Mouse (Mus musculus) midbrain, postnatal 0 days (tissue): ENCODE measurements around the gene Ropn1l. TPM values are rescaled to one million over a fixed set of nuclear protein-coding genes. Genes with fewer than 3 reads are reported as not detected.

Experiments
- ATAC-seq: fragments of 200-750 bp; cut with Nextera tagmentation; 2 replicates; pipeline ENCODE4 v1.8.0; 2017; ENCODE audit warnings: moderate number of reproducible peaks, mild to moderate bottlenecking, moderate TSS enrichment, moderate library complexity; ENCODE audit not compliant: low FRiP score
- DNase-seq: peaks from one replicate; pipeline ENCODE4 v3.0.0-alpha.2; 2015; ENCODE audit warnings: low spot score
- H3K27ac ChIP-seq: fragments of 300-500 bp; sonication (generic); 2 replicates; pipeline ENCODE4 v1.5.1; 2014; ENCODE audit warnings: low read depth, mild to moderate bottlenecking, low read length, mixed read lengths
- H3K27me3 ChIP-seq: fragments of 300-500 bp; sonication (generic); 2 replicates; pipeline ENCODE4 v1.6.1; 2014; ENCODE audit warnings: low read length, control low read depth, mixed read lengths; ENCODE audit not compliant: insufficient read depth
- H3K36me3 ChIP-seq: fragments of 300-500 bp; sonication (generic); 2 replicates; pipeline ENCODE4 v1.6.1; 2014; ENCODE audit warnings: low read length, control low read depth, mixed read lengths; ENCODE audit not compliant: insufficient read depth
- H3K4me1 ChIP-seq: fragments of 300-500 bp; sonication (generic); 2 replicates; pipeline ENCODE4 v1.6.1; 2014; ENCODE audit warnings: mild to moderate bottlenecking, control low read depth, antibody characterized with exemption, low read length, mixed read lengths; ENCODE audit not compliant: insufficient read depth
- H3K4me2 ChIP-seq: fragments of 300-500 bp; sonication (generic); 2 replicates; pipeline ENCODE4 v1.6.1; 2014; ENCODE audit warnings: low read depth, mild to moderate bottlenecking, low read length, mixed read lengths; ENCODE audit not compliant: poor library complexity, severe bottlenecking
- H3K4me3 ChIP-seq: fragments of 300-500 bp; sonication (generic); 2 replicates; pipeline ENCODE4 v1.5.1; 2014; ENCODE audit warnings: low read depth, mild to moderate bottlenecking, low read length, moderate library complexity
- H3K9ac ChIP-seq: fragments of 300-500 bp; sonication (generic); replicated peaks from 2 replicates; pipeline ENCODE4 v1.6.1; 2014; ENCODE audit warnings: mild to moderate bottlenecking, low read length, moderate library complexity, mixed read lengths; ENCODE audit not compliant: poor library complexity, severe bottlenecking
- H3K9me3 ChIP-seq: fragments of 300-500 bp; sonication (generic); 2 replicates; pipeline ENCODE4 v1.6.1; 2016; ENCODE audit warnings: low read length, control low read depth
- CTCF ChIP-seq: IDR thresholded peaks from 2 replicates; pipeline ENCODE4 v1.5.1; 2016; ENCODE audit warnings: antibody characterized with exemption, mild to moderate bottlenecking
- WGBS: fragments of 180-500 bp; shearing (Covaris S2); extraction: QIAGEN DNeasy Blood & Tissue Kit; methylation state at CpG from one replicate; pipeline ENCODE4 v1.1.7; 2014; 5-methylcytosine and 5-hydroxymethylcytosine counted together
- polyA plus RNA-seq: library from polyadenylated mRNA; unstranded; fragments of >200 nt; fragmentation: Nextera tagmentation; extraction: Ambion mirVana; gene quantifications from 2 replicates; pipeline ENCODE4 v1.2.1, GENCODE M21; 2015
- total RNA-seq: library from RNA; depleted of rRNA; stranded (reverse); fragments of >200 nt; gene quantifications from 2 replicates; pipeline ENCODE4 v1.2.3, GENCODE M21; 2014

Gene Ropn1l
- total and polyA plus RNA-seq, 2 experiments from 2014 or later = 1.3 to 2.2 TPM

DNA sequence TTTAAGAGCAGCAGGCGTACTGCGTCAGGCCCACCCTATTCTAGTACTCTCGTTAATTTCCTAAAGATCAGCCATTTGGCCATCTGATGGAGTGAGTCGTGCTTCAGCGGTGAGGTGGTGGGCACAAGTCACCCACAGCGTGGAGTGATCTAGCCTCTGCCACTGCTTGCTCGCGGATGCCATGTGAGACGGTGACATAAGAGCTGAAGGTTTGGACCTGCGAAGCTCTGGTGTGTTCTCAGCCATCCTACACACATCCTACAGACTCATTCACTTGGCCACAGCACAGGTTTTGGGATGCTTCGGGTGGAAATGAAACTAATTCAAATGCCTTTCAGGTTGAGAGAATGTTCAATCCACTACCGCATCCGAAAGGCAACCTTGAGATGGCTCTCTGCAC, 54.8 kb downstream of the Ropn1l start:
- Histone ChIP-seq H3K4me1 (no peaks in the 10 kb centered on the region; the same call in 1 of the 2 replicates), H3K27ac (no peak overlapping the region), H3K9me3 (no peaks in the 10 kb centered on the region), H3K27me3 (no peaks in the 10 kb centered on the region; the same call in 1 of the 2 replicates), H3K4me3 (no peak overlapping the region), H3K9ac (no peak overlapping the region), H3K4me2 (no peak overlapping the region), H3K36me3 (no peaks in the 10 kb centered on the region)
- ATAC-seq (no peak), DNase-seq (no peak)
- WGBS = 94% methylated on average over 13 of the region's 13 CpGs
- TF ChIP-seq CTCF = no peak

DNA sequence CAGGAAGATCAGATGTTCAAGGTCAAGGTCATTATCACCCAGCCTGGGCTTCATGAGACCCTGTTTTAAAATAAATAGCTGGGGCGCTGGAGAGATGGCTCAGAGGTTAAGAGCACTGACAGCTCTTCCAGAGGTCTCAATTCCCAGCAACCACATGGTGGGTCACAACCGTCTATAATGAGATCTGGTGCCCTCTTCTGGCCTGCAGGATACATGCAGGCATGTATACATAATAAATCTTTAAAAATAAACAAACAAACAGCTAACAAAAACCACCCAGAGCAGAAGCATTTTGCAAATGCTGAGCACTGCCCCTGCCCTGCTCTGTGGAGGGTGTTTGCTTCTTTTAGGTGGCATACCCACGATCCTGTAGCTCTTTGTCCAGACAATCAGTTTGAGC, 56.2 kb downstream of the Ropn1l start:
- WGBS = 81% methylated on average over 3 of the region's 3 CpGs
- Histone ChIP-seq H3K27me3 (no peaks in the 10 kb centered on the region; the same call in 1 of the 2 replicates), H3K27ac (no peak overlapping the region), H3K9me3 (no peaks in the 10 kb centered on the region), H3K9ac (no peak overlapping the region), H3K36me3 (no peaks in the 10 kb centered on the region), H3K4me1 (no peaks in the 10 kb centered on the region; the same call in 1 of the 2 replicates), H3K4me2 (no peak overlapping the region), H3K4me3 (no peak overlapping the region)
- ATAC-seq = no peak
- DNase-seq = no peak
- peak; percentile 17 for TF ChIP-seq CTCF

DNA sequence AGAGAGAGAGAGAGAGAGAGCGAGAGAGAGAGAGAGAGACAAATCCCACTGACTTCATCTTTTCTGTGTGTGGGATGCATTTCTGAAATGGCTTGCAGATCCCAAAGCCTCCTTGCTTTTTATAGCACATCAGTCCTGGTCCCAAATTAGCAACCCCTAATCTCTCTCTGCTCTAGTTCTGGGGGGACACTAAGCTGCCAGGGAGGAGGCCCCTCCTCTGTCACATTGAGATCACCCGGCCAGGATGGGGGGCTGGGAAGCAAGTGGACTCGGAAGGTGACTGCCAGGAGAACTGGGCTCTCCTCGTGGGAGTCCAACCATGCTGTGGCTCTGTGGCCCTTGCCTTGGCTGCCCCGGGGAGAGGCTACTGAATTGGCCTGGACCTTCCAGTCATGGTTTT, 56.8 kb downstream of the Ropn1l start:
- Histone ChIP-seq H3K4me3 (no peak overlapping the region), H3K9ac (no peak overlapping the region), H3K27me3 (no peaks in the 10 kb centered on the region; the same call in 1 of the 2 replicates), H3K27ac (no peak overlapping the region), H3K9me3 (no peaks in the 10 kb centered on the region), H3K4me2 (no peak overlapping the region), H3K4me1 (no peaks in the 10 kb centered on the region; the same call in 1 of the 2 replicates), H3K36me3 (no peaks in the 10 kb centered on the region)
- 82% methylated on average over 5 of the region's 5 CpGs for WGBS
- no peak for DNase-seq
- TF ChIP-seq CTCF = no peak
- ATAC-seq = no peak

DNA sequence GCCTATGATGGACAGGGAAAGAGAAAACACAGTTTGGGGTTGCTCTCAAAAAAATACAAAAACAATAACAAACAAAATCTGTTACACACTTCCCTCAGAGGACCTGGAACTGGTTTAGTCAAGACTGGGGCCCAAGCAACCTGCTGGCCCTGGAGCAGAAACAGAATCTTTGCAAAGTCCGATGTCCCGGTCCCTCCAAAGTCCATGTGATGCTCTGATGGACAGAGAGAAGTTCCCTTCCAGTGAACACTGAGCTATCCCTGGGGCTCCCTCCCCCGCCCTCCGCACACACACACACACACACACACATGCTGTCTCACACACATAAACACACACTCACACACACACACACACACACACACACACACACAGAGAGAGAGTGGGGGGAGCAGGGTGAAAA, 57.6 kb downstream of the Ropn1l start:
- H3K9ac ChIP-seq = no peak overlapping the region
- DNase-seq (no peak), ATAC-seq (no peak)
- H3K9me3 ChIP-seq = no peaks in the 10 kb centered on the region
- H3K4me3 ChIP-seq = no peak overlapping the region
- 91% methylated on average over 4 of the region's 4 CpGs for WGBS
- H3K36me3 ChIP-seq = no peaks in the 10 kb centered on the region
- H3K4me1 ChIP-seq = no peaks in the 10 kb centered on the region; the same call in 1 of the 2 replicates
- no peaks in the 10 kb centered on the region; the same call in 1 of the 2 replicates for H3K27me3 ChIP-seq
- H3K4me2 ChIP-seq = no peak overlapping the region
- TF ChIP-seq CTCF = no peak
- H3K27ac ChIP-seq = no peak overlapping the region

DNA sequence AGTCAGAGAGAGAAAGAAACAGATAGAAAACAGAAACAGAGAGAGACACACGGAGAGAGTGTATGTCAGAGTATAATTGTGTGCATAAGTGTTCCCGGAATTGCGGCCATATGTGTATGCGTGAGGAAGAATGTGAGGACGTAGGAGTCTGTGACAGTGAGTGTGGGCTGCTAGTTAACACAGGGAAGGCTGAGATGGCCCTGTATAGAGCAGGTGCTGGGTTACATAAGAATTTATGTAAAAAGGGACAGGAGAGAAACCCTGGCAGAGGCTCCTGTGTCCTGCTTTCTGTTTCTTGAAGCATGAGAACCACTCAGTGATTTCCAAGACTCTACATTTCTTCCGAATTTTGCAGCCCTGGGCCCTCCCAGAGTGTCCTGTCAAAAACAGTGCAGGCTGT, 60.1 kb downstream of the Ropn1l start:
- Histone ChIP-seq H3K4me1 (no peaks in the 10 kb centered on the region), H3K4me2 (no peak overlapping the region), H3K36me3 (no peaks in the 10 kb centered on the region), H3K9ac (no peak overlapping the region), H3K4me3 (no peak overlapping the region), H3K9me3 (no peaks in the 10 kb centered on the region), H3K27me3 (no peaks in the 10 kb centered on the region), H3K27ac (no peak overlapping the region)
- TF ChIP-seq CTCF = no peak
- ATAC-seq (no peak), DNase-seq (no peak)
- 91% methylated on average over 6 of the region's 6 CpGs for WGBS

DNA sequence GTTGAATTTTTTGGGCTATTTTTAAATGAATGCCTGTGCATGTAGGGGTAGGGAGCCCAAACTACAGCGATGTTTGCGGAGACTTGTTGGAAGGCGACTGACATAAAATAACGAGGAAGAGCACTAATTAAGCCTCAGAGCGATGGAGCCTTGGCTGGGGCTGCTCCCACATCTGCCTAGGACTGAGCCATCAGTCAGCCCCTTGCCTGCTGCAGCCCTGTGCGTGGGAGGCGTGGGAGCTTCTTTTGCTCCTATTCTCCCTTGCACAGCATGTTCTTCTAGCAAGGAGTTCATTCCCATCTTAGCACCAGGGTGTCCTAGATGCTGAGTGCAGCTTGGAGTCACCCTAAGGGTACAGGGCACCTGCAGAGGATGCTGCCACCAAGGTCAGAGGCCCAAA, 60.8 kb downstream of the Ropn1l start:
- Histone ChIP-seq H3K4me2 (no peak overlapping the region), H3K36me3 (no peaks in the 10 kb centered on the region), H3K27ac (no peak overlapping the region), H3K9ac (no peak overlapping the region), H3K9me3 (no peaks in the 10 kb centered on the region), H3K4me3 (no peak overlapping the region), H3K4me1 (no peaks in the 10 kb centered on the region), H3K27me3 (no peaks in the 10 kb centered on the region)
- ATAC-seq = no peak
- no peak for TF ChIP-seq CTCF
- WGBS = 86% methylated on average over 7 of the region's 7 CpGs
- DNase-seq = no peak
